Mouse (Mus musculus) brain, embryonic 18.5 days (tissue): Measurements from ENCODE around the gene Pkp4.

ENCODE experiments used
- DNase-seq: peaks from one replicate; pipeline ENCODE4 v3.0.0-alpha.2; 2012; ENCODE audit warnings: low read depth, low spot score

The Pkp4 gene

GRCm38 (mm10) chr2:59271835-59272234 is 111.2 kb downstream of the Pkp4 start:
- no peak for DNase-seq

GRCm38 (mm10) chr2:59272713-59273112 is 112.1 kb downstream of the Pkp4 start:
- no peak for DNase-seq

GRCm38 (mm10) chr2:59280914-59281562 is 120.4 kb downstream of the Pkp4 start:
- no peak for DNase-seq

GRCm38 (mm10) chr2:59282966-59283365 is 122.3 kb downstream of the Pkp4 start:
- no peak for DNase-seq

GRCm38 (mm10) chr2:59284216-59284615 is 123.6 kb downstream of the Pkp4 start:
- no peak for DNase-seq

GRCm38 (mm10) chr2:59284734-59285490 is 124.3 kb downstream of the Pkp4 start:
- no peak for DNase-seq

- no peak for DNase-seq
Measured at GRCm38 (mm10) chr2:59285581-59285980, 124.9 kb downstream of the Pkp4 start.

GRCm38 (mm10) chr2:59286247-59286646 is 125.6 kb downstream of the Pkp4 start:
- no peak for DNase-seq

GRCm38 (mm10) chr2:59287630-59288029 is 127.0 kb downstream of the Pkp4 start:
- no peak for DNase-seq

GRCm38 (mm10) chr2:59289411-59289810 is 128.8 kb downstream of the Pkp4 start:
- no peak for DNase-seq

GRCm38 (mm10) chr2:59290391-59290790 is 129.7 kb downstream of the Pkp4 start:
- DNase-seq = no peak

- DNase-seq = no peak
Measured at GRCm38 (mm10) chr2:59299831-59300230, 139.2 kb downstream of the Pkp4 start.

GRCm38 (mm10) chr2:59301671-59302070 is 141.0 kb downstream of the Pkp4 start:
- DNase-seq = no peak

- no peak for DNase-seq
Measured at GRCm38 (mm10) chr2:59302430-59302829, 141.8 kb downstream of the Pkp4 start.

GRCm38 (mm10) chr2:59303530-59304063 is 142.9 kb downstream of the Pkp4 start:
- DNase-seq = no peak

- DNase-seq = no peak
Measured at GRCm38 (mm10) chr2:59307302-59307701, 146.7 kb downstream of the Pkp4 start.

- DNase-seq = no peak
Measured at GRCm38 (mm10) chr2:59308055-59308454, 147.4 kb downstream of the Pkp4 start.

GRCm38 (mm10) chr2:59313293-59313692 is 152.6 kb downstream of the Pkp4 start:
- DNase-seq = no peak

- no peak for DNase-seq
Measured at GRCm38 (mm10) chr2:59318631-59319030, 158.0 kb downstream of the Pkp4 start.

GRCm38 (mm10) chr2:59327946-59328345 is 167.3 kb downstream of the Pkp4 start:
- no peak for DNase-seq

- DNase-seq = no peak
Measured at GRCm38 (mm10) chr2:59331093-59331492, 170.4 kb downstream of the Pkp4 start.

GRCm38 (mm10) chr2:59332523-59332922 is 171.9 kb downstream of the Pkp4 start:
- no peak for DNase-seq

- no peak for DNase-seq
Measured at GRCm38 (mm10) chr2:59338501-59338900, 177.9 kb downstream of the Pkp4 start.
